Mouse (Mus musculus) G1E (cell line): ENCODE data around the gene Xaf1.

Source experiments
- CTCF ChIP-seq: IDR thresholded peaks from 2 replicates; pipeline ENCODE4 v1.5.1; 2012; ENCODE audit warnings: low read depth, low read length, inconsistent platforms, mixed read lengths
- GATA1 ChIP-seq: IDR thresholded peaks from 2 replicates; pipeline ENCODE4 v1.6.1; 2012; ENCODE audit warnings: borderline replicate concordance, low read length, inconsistent platforms, mixed read lengths

- TF ChIP-seq GATA1: no peak
- TF ChIP-seq CTCF: no peak
Observed at GRCm38 (mm10) chr11:72339716-72340115, 38.3 kb downstream of the Xaf1 start.
